Mouse (Mus musculus) limb, embryonic 11.5 days (tissue): ENCODE data around the gene Bcl9. TPM values are rescaled to one million over a fixed set of nuclear protein-coding genes. Genes with fewer than 3 reads are reported as not detected.

ENCODE experiments used
- ATAC-seq: fragments of 200-750 bp; cut with Nextera tagmentation; 2 replicates; pipeline ENCODE4 v1.8.0; 2017; ENCODE audit warnings: low read depth; ENCODE audit not compliant: insufficient number of reproducible peaks, low FRiP score, low TSS enrichment
- DNase-seq: peaks from one replicate; pipeline ENCODE4 v3.0.0-alpha.2; 2015; ENCODE audit warnings: low spot score
- H3K27ac ChIP-seq: fragments of 300-500 bp; sonication (generic); replicated peaks from 2 replicates; pipeline ENCODE4 v1.5.1; 2014; ENCODE audit warnings: low read depth, mild to moderate bottlenecking, low read length
- H3K27me3 ChIP-seq: fragments of 300-500 bp; sonication (generic); 2 replicates; pipeline ENCODE4 v1.6.1; 2014; ENCODE audit warnings: mild to moderate bottlenecking, low read length, mixed read lengths; ENCODE audit not compliant: control insufficient read depth, insufficient read depth
- H3K36me3 ChIP-seq: fragments of 300-500 bp; sonication (generic); 2 replicates; pipeline ENCODE4 v1.6.1; 2014; ENCODE audit warnings: mild to moderate bottlenecking, low read length, moderate library complexity, mixed read lengths; ENCODE audit not compliant: control insufficient read depth, insufficient read depth
- H3K4me1 ChIP-seq: fragments of 300-500 bp; sonication (generic); 2 replicates; pipeline ENCODE4 v1.6.1; 2014; ENCODE audit warnings: low read length, mixed read lengths; ENCODE audit not compliant: control insufficient read depth, insufficient read depth
- H3K4me2 ChIP-seq: fragments of 300-500 bp; sonication (generic); 2 replicates; pipeline ENCODE4 v1.6.1; 2014; ENCODE audit warnings: low read depth, mild to moderate bottlenecking, moderate library complexity; ENCODE audit not compliant: severe bottlenecking
- H3K4me3 ChIP-seq: fragments of 300-500 bp; sonication (generic); 2 replicates; pipeline ENCODE4 v1.5.1; 2014; ENCODE audit warnings: low read depth, low read length
- H3K9ac ChIP-seq: fragments of 300-500 bp; sonication (generic); 2 replicates; pipeline ENCODE4 v1.6.1; 2014; ENCODE audit warnings: mild to moderate bottlenecking, low read length
- H3K9me3 ChIP-seq: fragments of 300-500 bp; sonication (generic); 2 replicates; pipeline ENCODE4 v1.6.1; 2016; ENCODE audit warnings: low read length; ENCODE audit not compliant: control insufficient read depth
- WGBS: fragments of 180-500 bp; shearing (Covaris S2); extraction: QIAGEN DNeasy Blood & Tissue Kit; methylation state at CpG from one replicate; pipeline ENCODE4 v1.1.7; 2014; 5-methylcytosine and 5-hydroxymethylcytosine counted together
- polyA plus RNA-seq: library from polyadenylated mRNA; unstranded; fragments of >200 nt; fragmentation: Nextera tagmentation; extraction: Ambion mirVana; gene quantifications from 2 replicates; pipeline ENCODE4 v1.2.1, GENCODE M21; 2014

Bcl9 gene
- polyA plus RNA-seq, 1 experiment from 2014 or later = 76.8 TPM

- Histone ChIP-seq H3K4me2 (no peak overlapping the region), H3K9me3 (no peaks in the 10 kb centered on the region), H3K27me3 (no peaks in the 10 kb centered on the region), H3K9ac (no peak overlapping the region), H3K27ac (no peak overlapping the region), H3K4me1 (peaks cover 5% of the 10 kb centered on the region), H3K4me3 (no peak overlapping the region), H3K36me3 (no peaks in the 10 kb centered on the region; the same call in 1 of the 2 replicates)
- DNase-seq (no peak), ATAC-seq (no peak)
- WGBS = 91% methylated on average over 9 of the region's 9 CpGs
These were observed 13.7 kb downstream of the Bcl9 start for GRCm38 (mm10) chr3:97284056-97284455.

GRCm38 (mm10) chr3:97281426-97281825 is 16.3 kb downstream of the Bcl9 start:
- no peak overlapping the region for H3K4me2 ChIP-seq
- no peaks in the 10 kb centered on the region; the same call in 1 of the 2 replicates for H3K36me3 ChIP-seq
- H3K27me3 ChIP-seq = no peaks in the 10 kb centered on the region
- H3K4me3 ChIP-seq = no peak overlapping the region
- H3K9me3 ChIP-seq = no peaks in the 10 kb centered on the region
- ATAC-seq (no peak), DNase-seq (no peak)
- no peak overlapping the region for H3K27ac ChIP-seq
- 97% methylated on average over 7 of the region's 7 CpGs for WGBS
- H3K4me1 ChIP-seq = peaks cover 5% of the 10 kb centered on the region
- no peak overlapping the region for H3K9ac ChIP-seq

- DNase-seq (no peak), ATAC-seq (no peak)
- Histone ChIP-seq H3K4me3 (no peak overlapping the region), H3K27me3 (no peaks in the 10 kb centered on the region), H3K27ac (no peak overlapping the region), H3K4me2 (no peak overlapping the region), H3K36me3 (no peaks in the 10 kb centered on the region), H3K9ac (no peak overlapping the region), H3K9me3 (no peaks in the 10 kb centered on the region), H3K4me1 (peaks cover 15% of the 10 kb centered on the region)
- 79% methylated on average over 5 of the region's 5 CpGs for WGBS
These were observed 22.0 kb downstream of the Bcl9 start for GRCm38 (mm10) chr3:97275708-97276107.

GRCm38 (mm10) chr3:97274516-97275230 is 23.0 kb downstream of the Bcl9 start:
- Histone ChIP-seq H3K9me3 (no peaks in the 10 kb centered on the region), H3K4me2 (no peak overlapping the region), H3K9ac (no peak overlapping the region), H3K36me3 (no peaks in the 10 kb centered on the region), H3K4me3 (no peak overlapping the region), H3K27me3 (no peaks in the 10 kb centered on the region), H3K27ac (no peak overlapping the region), H3K4me1 (peaks cover 9% of the 10 kb centered on the region)
- ATAC-seq (no peak), DNase-seq (no peak)
- WGBS = 91% methylated on average over 15 of the region's 15 CpGs

- Histone ChIP-seq H3K9me3 (no peaks in the 10 kb centered on the region), H3K36me3 (no peaks in the 10 kb centered on the region), H3K4me1 (peaks cover 9% of the 10 kb centered on the region)
These were observed 23.8 kb downstream of the Bcl9 start for GRCm38 (mm10) chr3:97273876-97274275.

GRCm38 (mm10) chr3:97265667-97266415 is 31.9 kb downstream of the Bcl9 start:
- H3K36me3 ChIP-seq = no peaks in the 10 kb centered on the region
- DNase-seq (no peak), ATAC-seq (no peak)
- H3K9me3 ChIP-seq = no peaks in the 10 kb centered on the region
- H3K27ac ChIP-seq = no peak overlapping the region
- H3K27me3 ChIP-seq = no peaks in the 10 kb centered on the region
- H3K4me1 ChIP-seq = no peaks in the 10 kb centered on the region
- no peak overlapping the region for H3K4me2 ChIP-seq
- no peak overlapping the region for H3K9ac ChIP-seq
- 83% methylated on average over 15 of the region's 15 CpGs for WGBS
- H3K4me3 ChIP-seq = no peak overlapping the region

More at GRCm38 (mm10) chr3:97273876-97274275, 23.8 kb downstream of the Bcl9 start:
- DNase-seq (no peak), ATAC-seq (no peak)
- H3K9ac ChIP-seq = no peak overlapping the region
- 83% methylated on average over 5 of the region's 5 CpGs for WGBS
- no peak overlapping the region for H3K27ac ChIP-seq
- H3K4me3 ChIP-seq = no peak overlapping the region
- no peak overlapping the region for H3K4me2 ChIP-seq
- H3K27me3 ChIP-seq = no peaks in the 10 kb centered on the region

GRCm38 (mm10) chr3:97262235-97262634 is 35.5 kb downstream of the Bcl9 start:
- Histone ChIP-seq H3K36me3 (no peaks in the 10 kb centered on the region; the same call in 1 of the 2 replicates), H3K9me3 (peaks cover 3% of the 10 kb centered on the region; the same call in 1 of the 2 replicates), H3K4me3 (no peak overlapping the region), H3K4me2 (no peak overlapping the region), H3K9ac (no peak overlapping the region), H3K27ac (no peak overlapping the region), H3K27me3 (no peaks in the 10 kb centered on the region), H3K4me1 (no peaks in the 10 kb centered on the region)
- DNase-seq = no peak
- 92% methylated on average over 1 of the region's 1 CpGs for WGBS
- no peak for ATAC-seq

GRCm38 (mm10) chr3:97255706-97256339 is 41.9 kb downstream of the Bcl9 start:
- Histone ChIP-seq H3K36me3 (no peaks in the 10 kb centered on the region; the same call in 1 of the 2 replicates), H3K27ac (peak overlapping the region; percentile 38; the same call in 1 of the 2 replicates), H3K9me3 (peaks cover 3% of the 10 kb centered on the region; the same call in 1 of the 2 replicates), H3K27me3 (no peaks in the 10 kb centered on the region), H3K9ac (no peak overlapping the region), H3K4me2 (0 out of 2 replicates have a peak overlapping the region, but pooled peaks have one; percentile 4), H3K4me3 (no peak overlapping the region), H3K4me1 (peaks cover 27% of the 10 kb centered on the region)
- DNase-seq (peak; percentile 42), ATAC-seq (no peak)
- WGBS = 19% methylated on average over 9 of the region's 9 CpGs
